Mouse (Mus musculus) neural tube, embryonic 14.5 days (tissue): ENCODE data around the gene Pkd1. TPM values are rescaled to one million over a fixed set of nuclear protein-coding genes. Genes with fewer than 3 reads are reported as not detected.

Experiments
- ATAC-seq: fragments of 200-750 bp; cut with Nextera tagmentation; 2 replicates; pipeline ENCODE4 v1.8.0; 2017; ENCODE audit warnings: low read depth, mild to moderate bottlenecking, moderate TSS enrichment, moderate library complexity
- H3K27ac ChIP-seq: fragments of 300-500 bp; sonication (generic); 2 replicates; pipeline ENCODE4 v1.5.1; 2014; ENCODE audit warnings: low read depth, mild to moderate bottlenecking, control low read depth, low read length, moderate library complexity, mixed read lengths
- H3K27me3 ChIP-seq: fragments of 300-500 bp; sonication (generic); 2 replicates; pipeline ENCODE4 v1.6.1; 2014; ENCODE audit warnings: low read length; ENCODE audit not compliant: control insufficient read depth, insufficient read depth
- H3K36me3 ChIP-seq: fragments of 300-500 bp; sonication (generic); 2 replicates; pipeline ENCODE4 v1.6.1; 2014; ENCODE audit warnings: low read length, mixed read lengths; ENCODE audit not compliant: control insufficient read depth, insufficient read depth
- H3K4me1 ChIP-seq: fragments of 300-500 bp; sonication (generic); 2 replicates; pipeline ENCODE4 v1.6.1; 2014; ENCODE audit warnings: low read length; ENCODE audit not compliant: control insufficient read depth, insufficient read depth
- H3K4me2 ChIP-seq: fragments of 300-500 bp; sonication (generic); 2 replicates; pipeline ENCODE4 v1.6.1; 2014; ENCODE audit warnings: mild to moderate bottlenecking, low read depth, low read length, control low read depth
- H3K4me3 ChIP-seq: fragments of 300-500 bp; sonication (generic); 2 replicates; pipeline ENCODE4 v1.5.1; 2014; ENCODE audit warnings: low read depth, low read length, control low read depth, mixed read lengths
- H3K9ac ChIP-seq: fragments of 300-500 bp; sonication (generic); replicated peaks from 2 replicates; pipeline ENCODE4 v1.6.1; 2014; ENCODE audit warnings: low read depth, mild to moderate bottlenecking, control low read depth, low read length, mixed read lengths
- H3K9me3 ChIP-seq: fragments of 300-500 bp; sonication (generic); 2 replicates; pipeline ENCODE4 v1.6.1; 2016; ENCODE audit warnings: low read length; ENCODE audit not compliant: control insufficient read depth
- WGBS: fragments of 180-500 bp; shearing (Covaris S2); extraction: QIAGEN DNeasy Blood & Tissue Kit; methylation state at CpG from one replicate; pipeline ENCODE4 v1.1.7; 2014; 5-methylcytosine and 5-hydroxymethylcytosine counted together
- polyA plus RNA-seq: library from polyadenylated mRNA; unstranded; fragments of >200 nt; fragmentation: Nextera tagmentation; extraction: Ambion mirVana; gene quantifications from 2 replicates; pipeline ENCODE4 v1.2.1, GENCODE M21; 2014

Gene Pkd1
- polyA plus RNA-seq, 1 experiment from 2014 or later: 30.8 TPM

- Histone ChIP-seq H3K9ac (no peak overlapping the region), H3K27ac (no peak overlapping the region)
- 0 out of 2 replicates have a peak, but pooled peaks have one; percentile 13 for ATAC-seq
These were observed 89.2 kb downstream of the Pkd1 start for GRCm38 (mm10) chr17:24638840-24639239.

GRCm38 (mm10) chr17:24639571-24639988, 89.9 kb downstream of the Pkd1 start:
- no peaks in the 10 kb centered on the region for H3K27me3 ChIP-seq
- H3K4me1 ChIP-seq: 0 out of 2 replicates have a peak, but pooled peaks cover 3% of the 10 kb centered on the region
- no peaks in the 10 kb centered on the region for H3K9me3 ChIP-seq
- H3K4me2 ChIP-seq: no peak overlapping the region
- no peak overlapping the region for H3K9ac ChIP-seq
- no peak overlapping the region for H3K4me3 ChIP-seq
- ATAC-seq: 0 out of 2 replicates have a peak, but pooled peaks have one; percentile 26
- H3K27ac ChIP-seq: no peak overlapping the region
- 59% methylated on average over 5 of the region's 5 CpGs for WGBS
- 0 out of 2 replicates have a peak, but pooled peaks cover 4% of the 10 kb centered on the region for H3K36me3 ChIP-seq

More at GRCm38 (mm10) chr17:24638840-24639239, 89.2 kb downstream of the Pkd1 start:
- Histone ChIP-seq H3K4me3 (no peak overlapping the region), H3K9me3 (no peaks in the 10 kb centered on the region), H3K27me3 (no peaks in the 10 kb centered on the region), H3K36me3 (0 out of 2 replicates have a peak, but pooled peaks cover 4% of the 10 kb centered on the region), H3K4me2 (no peak overlapping the region), H3K4me1 (0 out of 2 replicates have a peak, but pooled peaks cover 3% of the 10 kb centered on the region)
- WGBS: 68% methylated on average over 9 of the region's 9 CpGs

- no peak overlapping the region for H3K4me3 ChIP-seq
- 0 out of 2 replicates have a peak, but pooled peaks cover 3% of the 10 kb centered on the region for H3K4me1 ChIP-seq
- H3K36me3 ChIP-seq: 0 out of 2 replicates have a peak, but pooled peaks cover 4% of the 10 kb centered on the region
- no peaks in the 10 kb centered on the region for H3K9me3 ChIP-seq
- ATAC-seq: no peak
- H3K9ac ChIP-seq: no peak overlapping the region
- H3K4me2 ChIP-seq: no peak overlapping the region
- no peaks in the 10 kb centered on the region for H3K27me3 ChIP-seq
- H3K27ac ChIP-seq: no peak overlapping the region
- WGBS: 87% methylated on average over 7 of the region's 7 CpGs
These were observed 90.5 kb downstream of the Pkd1 start for GRCm38 (mm10) chr17:24640119-24640518.

- no peak overlapping the region for H3K9ac ChIP-seq
- H3K36me3 ChIP-seq: 0 out of 2 replicates have a peak, but pooled peaks cover 4% of the 10 kb centered on the region
- no peak overlapping the region for H3K27ac ChIP-seq
- ATAC-seq: no peak
- no peaks in the 10 kb centered on the region for H3K27me3 ChIP-seq
- WGBS: 93% methylated on average over 15 of the region's 15 CpGs
- no peak overlapping the region for H3K4me3 ChIP-seq
- H3K4me2 ChIP-seq: no peak overlapping the region
- 0 out of 2 replicates have a peak, but pooled peaks cover 3% of the 10 kb centered on the region for H3K4me1 ChIP-seq
- no peaks in the 10 kb centered on the region for H3K9me3 ChIP-seq
These were observed 90.9 kb downstream of the Pkd1 start for GRCm38 (mm10) chr17:24640581-24640980.

- Histone ChIP-seq H3K9ac (no peak overlapping the region), H3K27ac (no peak overlapping the region), H3K27me3 (no peaks in the 10 kb centered on the region), H3K4me3 (no peak overlapping the region), H3K9me3 (no peaks in the 10 kb centered on the region), H3K4me1 (0 out of 2 replicates have a peak, but pooled peaks cover 3% of the 10 kb centered on the region), H3K4me2 (no peak overlapping the region), H3K36me3 (0 out of 2 replicates have a peak, but pooled peaks cover 4% of the 10 kb centered on the region)
- no peak for ATAC-seq
- 89% methylated on average over 14 of the region's 14 CpGs for WGBS
These were observed 92.3 kb downstream of the Pkd1 start for GRCm38 (mm10) chr17:24641944-24642343.

GRCm38 (mm10) chr17:24642791-24643343, 93.2 kb downstream of the Pkd1 start:
- Histone ChIP-seq H3K9me3 (no peaks in the 10 kb centered on the region), H3K4me2 (no peak overlapping the region), H3K4me3 (no peak overlapping the region), H3K36me3 (0 out of 2 replicates have a peak, but pooled peaks cover 4% of the 10 kb centered on the region), H3K27me3 (no peaks in the 10 kb centered on the region), H3K4me1 (0 out of 2 replicates have a peak, but pooled peaks cover 3% of the 10 kb centered on the region), H3K9ac (no peak overlapping the region), H3K27ac (no peak overlapping the region)
- no peak for ATAC-seq
- 83% methylated on average over 6 of the region's 6 CpGs for WGBS

- H3K4me2 ChIP-seq: no peak overlapping the region
- no peaks in the 10 kb centered on the region for H3K27me3 ChIP-seq
- ATAC-seq: no peak
These were observed 94.5 kb downstream of the Pkd1 start for GRCm38 (mm10) chr17:24644030-24644715.

GRCm38 (mm10) chr17:24644875-24645721, 95.5 kb downstream of the Pkd1 start:
- Histone ChIP-seq H3K9ac (no peak overlapping the region), H3K4me1 (no peaks in the 10 kb centered on the region), H3K27me3 (no peaks in the 10 kb centered on the region), H3K27ac (0 out of 2 replicates have a peak overlapping the region, but pooled peaks have one; percentile 44), H3K9me3 (no peaks in the 10 kb centered on the region), H3K4me3 (no peak overlapping the region), H3K36me3 (0 out of 2 replicates have a peak, but pooled peaks cover 4% of the 10 kb centered on the region), H3K4me2 (no peak overlapping the region)
- no peak for ATAC-seq
- WGBS: 83% methylated on average over 9 of the region's 9 CpGs

More at GRCm38 (mm10) chr17:24644030-24644715, 94.5 kb downstream of the Pkd1 start:
- H3K36me3 ChIP-seq: 0 out of 2 replicates have a peak, but pooled peaks cover 4% of the 10 kb centered on the region
- no peak overlapping the region for H3K4me3 ChIP-seq
- H3K9me3 ChIP-seq: no peaks in the 10 kb centered on the region
- no peak overlapping the region for H3K27ac ChIP-seq
- H3K4me1 ChIP-seq: 0 out of 2 replicates have a peak, but pooled peaks cover 3% of the 10 kb centered on the region
- WGBS: 63% methylated on average over 7 of the region's 7 CpGs
- H3K9ac ChIP-seq: no peak overlapping the region; the same call in 1 of the 2 replicates
